Mouse (Mus musculus) forebrain, embryonic 15.5 days (tissue): ENCODE measurements at regions not wholly inside any gene's neighbourhood (a gene's known extent, or its start where the extent isn't known, plus 50 kb on each side); places are given as distances from the start of the nearest gene placed in this dataset.

Source experiments
- ATAC-seq: fragments of 200-750 bp; cut with Nextera tagmentation; replicated peaks from 2 replicates; pipeline ENCODE4 v1.8.0; 2017; ENCODE audit warnings: mild to moderate bottlenecking, moderate TSS enrichment, moderate library complexity
- H3K27ac ChIP-seq: fragments of 300-500 bp; sonication (generic); replicated peaks from 2 replicates; pipeline ENCODE4 v1.5.1; 2015; ENCODE audit warnings: mild to moderate bottlenecking, inconsistent platforms
- H3K27me3 ChIP-seq: fragments of 300-500 bp; sonication (generic); 2 replicates; pipeline ENCODE4 v1.6.1; 2015; ENCODE audit warnings: inconsistent platforms
- H3K36me3 ChIP-seq: fragments of 300-500 bp; sonication (generic); 2 replicates; pipeline ENCODE4 v1.6.1; 2015; ENCODE audit warnings: mild to moderate bottlenecking, inconsistent platforms
- H3K4me1 ChIP-seq: fragments of 300-500 bp; sonication (generic); 2 replicates; pipeline ENCODE4 v1.6.1; 2015; ENCODE audit warnings: inconsistent platforms
- H3K4me2 ChIP-seq: fragments of 300-500 bp; sonication (generic); replicated peaks from 2 replicates; pipeline ENCODE4 v1.6.1; 2015; ENCODE audit warnings: mild to moderate bottlenecking, inconsistent platforms
- H3K4me3 ChIP-seq: fragments of 300-500 bp; sonication (generic); 2 replicates; pipeline ENCODE4 v1.5.1; 2015; ENCODE audit warnings: mild to moderate bottlenecking, inconsistent platforms
- H3K9ac ChIP-seq: fragments of 300-500 bp; sonication (generic); replicated peaks from 2 replicates; pipeline ENCODE4 v1.6.1; 2015; ENCODE audit warnings: mild to moderate bottlenecking, inconsistent platforms
- H3K9me3 ChIP-seq: fragments of 300-500 bp; sonication (generic); 2 replicates; pipeline ENCODE4 v1.6.1; 2016; ENCODE audit warnings: inconsistent platforms
- WGBS: fragments of 180-500 bp; shearing (Covaris S2); methylation state at CpG from one replicate; pipeline ENCODE4 v1.1.7; 2015; ENCODE audit warnings: mixed read lengths; 5-methylcytosine and 5-hydroxymethylcytosine counted together

DNA sequence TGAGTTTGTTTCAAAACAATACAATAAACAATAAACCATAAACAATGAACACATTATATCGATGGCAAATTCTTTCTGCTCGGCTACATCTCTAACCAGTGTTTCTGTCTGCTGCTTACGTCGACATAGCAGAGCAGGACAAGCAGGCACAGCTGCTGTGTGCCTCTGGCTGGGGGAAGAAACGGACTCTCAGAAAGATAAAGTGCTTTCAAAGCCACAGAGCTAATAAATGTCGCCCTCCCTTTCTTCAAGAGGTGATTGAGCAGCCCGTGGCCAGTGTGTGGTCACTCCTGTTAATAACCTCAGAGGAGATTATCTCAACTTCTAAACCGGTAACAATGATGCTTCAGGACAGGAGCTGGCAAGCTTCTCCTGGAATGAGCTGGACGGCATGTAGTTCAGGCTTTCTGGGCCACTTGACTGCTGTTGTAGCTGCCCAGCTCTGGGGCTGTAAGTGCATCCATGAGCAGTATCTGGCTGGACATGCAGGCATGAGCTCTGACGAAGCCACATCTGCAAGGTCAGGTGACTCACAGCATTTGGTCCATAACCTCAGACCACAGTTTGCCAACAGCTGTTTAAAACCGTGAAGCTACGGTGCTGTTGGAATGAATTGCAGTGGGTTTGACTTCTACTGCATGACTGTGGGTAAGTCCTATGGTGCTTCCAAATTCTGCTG, 55.6 kb downstream of the Evx1 start:
- WGBS = 39% methylated on average over 12 of the region's 12 CpGs
- H3K9me3 ChIP-seq = no peaks in the 10 kb centered on the region

DNA sequence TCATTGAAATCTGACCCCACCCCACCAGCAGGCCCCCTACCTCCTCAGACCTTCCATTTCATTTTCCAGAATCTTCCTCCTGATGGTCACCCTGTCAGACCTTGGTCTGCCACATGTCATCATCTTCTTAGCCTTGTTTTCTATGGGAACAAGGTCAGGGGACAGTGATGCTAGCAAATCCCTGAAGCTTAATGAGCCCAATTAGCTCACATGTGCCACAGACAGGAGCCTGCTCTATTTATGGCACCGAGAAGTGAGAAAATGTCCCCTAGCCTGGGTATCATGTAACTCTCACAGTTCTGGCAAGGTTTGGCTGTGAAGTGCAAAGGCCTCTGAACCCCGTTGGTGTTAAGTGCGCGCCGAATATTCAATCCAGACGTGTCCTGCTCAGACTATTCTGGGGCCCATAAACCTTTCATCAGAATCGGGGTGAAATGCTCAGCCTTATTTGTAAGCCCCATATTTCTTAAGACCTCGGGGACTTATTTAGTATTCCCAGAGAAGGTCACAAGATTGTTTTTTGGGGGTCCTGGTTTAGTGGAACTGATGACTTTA, 57.6 kb downstream of the Evx1 start:
- Histone ChIP-seq H3K27ac (no peak overlapping the region), H3K9me3 (no peaks in the 10 kb centered on the region), H3K4me3 (no peak overlapping the region), H3K36me3 (no peaks in the 10 kb centered on the region), H3K9ac (no peak overlapping the region), H3K4me2 (no peak overlapping the region), H3K27me3 (no peaks in the 10 kb centered on the region), H3K4me1 (peaks cover 15% of the 10 kb centered on the region)
- no peak for ATAC-seq
- 80% methylated on average over 8 of the region's 8 CpGs for WGBS

More for the DNA sequence above, 55.6 kb downstream of the Evx1 start:
- no peak overlapping the region for H3K4me2 ChIP-seq
- H3K4me3 ChIP-seq = no peak overlapping the region
- no peak for ATAC-seq
- H3K4me1 ChIP-seq = peaks cover 19% of the 10 kb centered on the region
- no peak overlapping the region for H3K9ac ChIP-seq
- H3K36me3 ChIP-seq = no peaks in the 10 kb centered on the region
- no peak overlapping the region for H3K27ac ChIP-seq
- H3K27me3 ChIP-seq = no peaks in the 10 kb centered on the region

DNA sequence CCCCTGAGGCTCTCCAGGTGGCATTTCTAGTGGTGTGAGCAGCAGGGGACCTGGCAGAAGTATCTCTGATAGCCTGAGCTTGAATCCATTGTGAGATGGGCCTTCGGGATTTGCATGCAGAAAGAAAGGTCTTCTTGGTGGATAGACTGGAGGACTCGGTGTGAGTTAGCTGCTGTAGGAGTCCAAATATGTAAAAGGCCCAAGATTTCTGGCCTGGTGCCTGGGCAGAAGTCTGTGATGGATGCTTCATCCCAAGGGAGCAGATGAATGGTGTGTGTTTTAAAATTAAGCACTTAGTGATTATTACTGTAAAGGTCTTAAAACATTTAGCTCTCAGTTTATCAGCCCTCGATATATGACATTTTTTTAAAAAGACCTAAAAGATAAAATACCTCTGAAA, 65.8 kb downstream of the Evx1 start:
- Histone ChIP-seq H3K9me3 (no peaks in the 10 kb centered on the region), H3K4me3 (no peak overlapping the region), H3K9ac (no peak overlapping the region), H3K4me1 (no peaks in the 10 kb centered on the region), H3K27me3 (no peaks in the 10 kb centered on the region), H3K4me2 (no peak overlapping the region), H3K36me3 (no peaks in the 10 kb centered on the region), H3K27ac (no peak overlapping the region)
- WGBS = 81% methylated on average over 3 of the region's 3 CpGs
- ATAC-seq = no peak

DNA sequence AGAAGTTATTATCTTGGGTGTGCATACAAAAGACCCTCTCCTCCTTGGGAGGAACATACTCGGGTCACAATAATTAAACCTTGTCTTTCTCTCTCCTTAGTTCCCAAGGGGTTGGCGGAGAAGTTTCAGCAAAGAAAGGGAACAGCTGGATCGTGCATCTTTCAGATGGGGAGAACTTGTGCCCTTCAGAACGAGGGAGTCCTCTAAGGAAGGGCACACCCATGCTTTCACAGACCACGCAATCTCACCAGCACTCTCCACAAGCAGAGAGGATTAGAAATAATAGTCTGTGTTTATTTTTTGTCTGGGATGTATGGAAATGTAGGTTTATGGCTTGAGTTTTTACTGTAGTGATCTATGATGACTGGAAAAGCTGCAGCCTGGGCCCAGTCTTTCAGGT, 66.3 kb downstream of the Evx1 start:
- Histone ChIP-seq H3K27ac (no peak overlapping the region), H3K9me3 (no peaks in the 10 kb centered on the region), H3K4me1 (no peaks in the 10 kb centered on the region), H3K4me3 (no peak overlapping the region), H3K9ac (no peak overlapping the region), H3K36me3 (no peaks in the 10 kb centered on the region), H3K27me3 (no peaks in the 10 kb centered on the region), H3K4me2 (no peak overlapping the region)
- ATAC-seq = no peak
- WGBS = 69% methylated on average over 5 of the region's 5 CpGs

GRCm38 (mm10) chr6:52385044-52385443, 71.7 kb downstream of the Evx1 start:
- no peaks in the 10 kb centered on the region for H3K4me1 ChIP-seq
- H3K27me3 ChIP-seq = no peaks in the 10 kb centered on the region
- no peak overlapping the region for H3K4me2 ChIP-seq
- H3K4me3 ChIP-seq = no peak overlapping the region
- WGBS = 87% methylated on average over 2 of the region's 2 CpGs
- H3K36me3 ChIP-seq = no peaks in the 10 kb centered on the region
- no peak overlapping the region for H3K9ac ChIP-seq
- no peaks in the 10 kb centered on the region for H3K9me3 ChIP-seq
- no peak for ATAC-seq
- H3K27ac ChIP-seq = no peak overlapping the region

GRCm38 (mm10) chr6:52401404-52401803, 88.1 kb downstream of the Evx1 start:
- H3K27ac ChIP-seq = no peak overlapping the region
- no peak for ATAC-seq
- no peaks in the 10 kb centered on the region for H3K36me3 ChIP-seq
- H3K9ac ChIP-seq = no peak overlapping the region
- H3K27me3 ChIP-seq = no peaks in the 10 kb centered on the region
- H3K4me2 ChIP-seq = no peak overlapping the region
- H3K4me3 ChIP-seq = no peak overlapping the region
- H3K9me3 ChIP-seq = no peaks in the 10 kb centered on the region
- 94% methylated on average over 5 of the region's 5 CpGs for WGBS
- H3K4me1 ChIP-seq = no peaks in the 10 kb centered on the region

DNA sequence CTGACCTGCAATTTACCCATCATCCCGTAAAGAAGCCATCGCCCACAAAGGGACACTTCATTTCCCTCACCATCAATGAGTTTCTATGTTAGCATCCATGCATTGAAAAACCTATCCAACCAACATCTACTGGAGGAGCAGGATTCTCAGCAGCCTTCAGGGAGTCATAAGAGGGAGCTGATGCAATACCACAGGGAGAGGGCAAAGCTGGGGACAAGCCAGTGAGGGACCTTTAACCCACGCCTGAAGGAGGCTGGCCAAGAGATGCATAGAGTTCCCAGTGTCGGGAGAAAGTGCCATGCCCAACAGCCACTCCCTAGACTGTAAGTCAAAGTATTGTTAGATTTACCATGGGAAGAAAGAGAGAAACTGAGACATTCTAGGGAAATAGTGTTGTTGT, 96.7 kb downstream of the Evx1 start:
- H3K27me3 ChIP-seq = no peaks in the 10 kb centered on the region
- H3K9me3 ChIP-seq = no peaks in the 10 kb centered on the region
- H3K9ac ChIP-seq = no peak overlapping the region
- no peak overlapping the region for H3K4me2 ChIP-seq
- H3K4me3 ChIP-seq = no peak overlapping the region
- ATAC-seq = no peak
- no peaks in the 10 kb centered on the region for H3K36me3 ChIP-seq
- no peak overlapping the region for H3K27ac ChIP-seq
- 94% methylated on average over 4 of the region's 4 CpGs for WGBS
- H3K4me1 ChIP-seq = no peaks in the 10 kb centered on the region

- Histone ChIP-seq H3K36me3 (no peaks in the 10 kb centered on the region), H3K4me2 (no peak overlapping the region), H3K4me1 (no peaks in the 10 kb centered on the region), H3K4me3 (no peak overlapping the region), H3K9ac (no peak overlapping the region), H3K9me3 (no peaks in the 10 kb centered on the region), H3K27me3 (no peaks in the 10 kb centered on the region), H3K27ac (no peak overlapping the region)
- 88% methylated on average over 5 of the region's 5 CpGs for WGBS
- no peak for ATAC-seq
Measured at GRCm38 (mm10) chr6:52410711-52411110, 97.4 kb downstream of the Evx1 start.

DNA sequence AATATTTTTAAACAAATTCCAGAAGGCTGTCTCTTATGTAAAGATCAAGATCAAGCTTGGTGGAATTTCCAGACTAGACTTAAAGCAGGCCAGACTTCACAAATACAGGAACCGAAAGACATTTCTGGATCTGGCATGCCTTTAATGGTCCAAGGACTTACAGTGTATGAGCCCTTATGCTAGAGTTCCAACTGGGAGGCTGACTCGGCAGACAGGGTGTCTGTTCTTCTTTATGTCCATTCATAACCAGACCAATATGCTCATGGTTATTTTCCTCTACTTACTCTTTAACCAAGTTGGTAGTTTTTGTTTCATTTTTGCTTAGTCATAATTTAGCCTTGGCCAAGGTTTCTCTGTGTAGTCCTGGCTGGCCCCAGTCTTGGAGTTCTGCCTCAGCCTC, 98.0 kb downstream of the Evx1 start:
- H3K36me3 ChIP-seq = no peaks in the 10 kb centered on the region
- H3K9me3 ChIP-seq = no peaks in the 10 kb centered on the region
- WGBS = 95% methylated on average over 2 of the region's 2 CpGs
- ATAC-seq = no peak
- no peaks in the 10 kb centered on the region for H3K27me3 ChIP-seq
- no peak overlapping the region for H3K4me2 ChIP-seq
- no peak overlapping the region for H3K9ac ChIP-seq
- H3K4me3 ChIP-seq = no peak overlapping the region
- H3K4me1 ChIP-seq = no peaks in the 10 kb centered on the region
- H3K27ac ChIP-seq = no peak overlapping the region

- 91% methylated on average over 4 of the region's 4 CpGs for WGBS
- no peaks in the 10 kb centered on the region for H3K36me3 ChIP-seq
- H3K4me3 ChIP-seq = no peak overlapping the region
- H3K4me1 ChIP-seq = peaks cover 16% of the 10 kb centered on the region
- H3K9ac ChIP-seq = no peak overlapping the region
- ATAC-seq = no peak
- no peak overlapping the region for H3K4me2 ChIP-seq
- no peaks in the 10 kb centered on the region for H3K27me3 ChIP-seq
- no peak overlapping the region for H3K27ac ChIP-seq
- H3K9me3 ChIP-seq = no peaks in the 10 kb centered on the region
Measured at GRCm38 (mm10) chr6:52413639-52414038, 100.3 kb downstream of the Evx1 start.

DNA sequence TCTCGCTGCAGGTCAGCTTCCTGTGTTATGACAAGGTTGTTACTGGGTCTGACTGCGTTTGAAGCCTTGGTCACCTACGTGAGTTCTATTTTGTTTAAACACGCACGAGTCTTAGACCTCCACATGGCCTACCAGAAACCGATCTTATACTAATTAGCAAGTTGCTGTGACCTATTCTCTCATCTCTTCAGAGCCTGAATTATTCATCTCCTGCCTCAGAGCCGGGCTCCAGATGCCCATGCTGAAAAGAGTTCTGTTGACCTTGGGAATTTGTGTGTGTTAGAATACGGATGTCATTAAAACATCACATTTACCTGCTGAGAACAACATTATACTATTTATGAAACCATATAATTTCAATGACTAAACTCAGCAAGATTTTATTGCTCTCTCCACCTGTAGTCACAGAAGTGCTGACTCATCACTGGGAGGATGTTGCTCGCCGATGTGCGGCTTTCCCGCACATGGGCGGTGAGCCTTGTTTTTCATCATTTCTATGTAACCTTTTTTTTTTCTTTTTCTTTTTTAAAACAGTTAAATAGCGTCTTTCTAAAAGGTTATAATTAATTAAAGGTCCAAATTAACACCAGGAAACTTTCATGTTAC, 102.1 kb downstream of the Evx1 start:
- no peaks in the 10 kb centered on the region for H3K36me3 ChIP-seq
- ATAC-seq = no peak
- no peaks in the 10 kb centered on the region for H3K9me3 ChIP-seq
- H3K4me2 ChIP-seq = no peak overlapping the region
- H3K27ac ChIP-seq = no peak overlapping the region
- 77% methylated on average over 14 of the region's 14 CpGs for WGBS
- H3K4me1 ChIP-seq = peaks cover 17% of the 10 kb centered on the region
- no peak overlapping the region for H3K4me3 ChIP-seq
- no peak overlapping the region for H3K9ac ChIP-seq
- H3K27me3 ChIP-seq = peaks cover 3% of the 10 kb centered on the region; the same call in 1 of the 2 replicates

GRCm38 (mm10) chr6:52416491-52416890, 103.2 kb downstream of the Evx1 start:
- ATAC-seq = no peak
- Histone ChIP-seq H3K9me3 (no peaks in the 10 kb centered on the region), H3K27ac (no peak overlapping the region), H3K4me3 (no peak overlapping the region), H3K4me1 (peaks cover 17% of the 10 kb centered on the region), H3K36me3 (no peaks in the 10 kb centered on the region), H3K4me2 (no peak overlapping the region), H3K27me3 (peaks cover 3% of the 10 kb centered on the region; the same call in 1 of the 2 replicates), H3K9ac (no peak overlapping the region)
- 27% methylated on average over 3 of the region's 3 CpGs for WGBS
